9 mouse cellular contexts compared by ENCODE assay signal in the genomic region with DNA sequence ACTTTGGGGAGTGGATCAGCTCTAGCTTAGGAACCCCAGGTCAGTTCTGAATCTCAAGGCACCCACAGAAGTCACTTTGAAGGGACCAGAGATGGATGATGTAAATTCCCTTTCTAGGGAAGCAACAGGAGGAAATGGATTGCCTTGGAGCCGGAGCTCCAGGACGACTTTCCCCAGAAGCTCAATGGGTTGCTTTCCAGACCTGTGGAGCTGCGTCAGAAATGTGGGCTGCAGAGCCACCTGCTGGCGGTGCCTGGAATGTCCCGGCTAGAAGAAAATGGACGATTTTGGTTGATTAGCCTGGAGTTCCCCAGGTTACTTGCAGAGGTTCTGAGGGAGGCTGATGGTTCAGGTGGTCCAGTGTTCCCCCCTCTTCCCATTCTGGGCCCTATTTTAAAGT. TPM values are rescaled to one million over a fixed set of nuclear protein-coding genes. Genes with fewer than 3 reads are reported as not detected.
DNase-seq lines count a peak whose midpoint lies in the region; ATAC-seq and TF ChIP-seq lines count a peak whose summit lies in the region.
"Had no signal": no experiment of that assay in that cellular context is flagged by ENCODE, and none has a peak within 500 bp of the region (broad histone marks: within the 10 kb centered on the region; RNA-seq: fewer than 3 reads in every experiment).

No protein-coding gene starts in this region.

- H3K9ac ChIP-seq in kidney, embryonic 16.5 days (replicated peaks; ENCODE audit: low read length), result peak overlapping the region; percentile 39; the same call in 1 of the 2 replicates
- H3K9ac ChIP-seq in liver, postnatal 0 days (replicated peaks), result no peak overlapping the region
- H3K9ac ChIP-seq: heart, embryonic 13.5 days had no signal

- H3K4me1 ChIP-seq in kidney, embryonic 16.5 days (ENCODE audit: insufficient read depth, low read length), result no peaks in the 10 kb centered on the region; the same call in 1 of the 2 replicates
- no peaks in the 10 kb centered on the region for H3K4me1 ChIP-seq in liver, postnatal 0 days (ENCODE audit: insufficient read depth)

- H3K4me3 ChIP-seq in kidney, embryonic 16.5 days (ENCODE audit: low read length), result no peak overlapping the region
- no peak overlapping the region for H3K4me3 ChIP-seq in liver, postnatal 0 days (ENCODE audit: low read depth, low read length)
- H3K4me3 ChIP-seq: heart, embryonic 13.5 days had no signal

- no peaks in the 10 kb centered on the region for H3K9me3 ChIP-seq in kidney, embryonic 16.5 days (ENCODE audit: low read length)
- H3K9me3 ChIP-seq in liver, postnatal 0 days (ENCODE audit: low read length), result no peaks in the 10 kb centered on the region
- H3K9me3 ChIP-seq: heart, embryonic 13.5 days had no signal

- TF ChIP-seq CTCF in liver, postnatal 0 days (IDR thresholded peaks at IDR 0.05; ENCODE audit: low read depth), result peak; percentile 90

- no peaks in the 10 kb centered on the region for H3K27me3 ChIP-seq in kidney, embryonic 16.5 days (ENCODE audit: insufficient read depth, low read length)
- H3K27me3 ChIP-seq in liver, postnatal 0 days (ENCODE audit: insufficient read depth, low read length), result no peaks in the 10 kb centered on the region
- H3K27me3 ChIP-seq: heart, embryonic 13.5 days had no signal

- peak; percentile 93 for ATAC-seq in CD4-positive, CD25-positive, alpha-beta regulatory T cell, adult 4 months
- peak; percentile 39; the same call in 1 of the 2 replicates for ATAC-seq in kidney, embryonic 16.5 days (ENCODE audit: low FRiP score, low TSS enrichment)
- peak; percentile 58 for ATAC-seq in liver, postnatal 0 days

- no peak overlapping the region for H3K4me2 ChIP-seq in kidney, embryonic 16.5 days (replicated peaks; ENCODE audit: low read depth, low read length)
- H3K4me2 ChIP-seq in liver, postnatal 0 days (ENCODE audit: low read depth, low read length), result no peak overlapping the region
- H3K4me2 ChIP-seq: heart, embryonic 13.5 days had no signal

- H3K27ac ChIP-seq in kidney, embryonic 16.5 days (ENCODE audit: low read length), result no peak overlapping the region
- H3K27ac ChIP-seq in liver, postnatal 0 days (ENCODE audit: low read depth), result no peak overlapping the region
- H3K27ac ChIP-seq: heart, embryonic 13.5 days had no signal

- under 1% methylated on average over 6 of the region's 6 CpGs for WGBS in kidney, embryonic 16.5 days
- 1% methylated on average over 6 of the region's 6 CpGs for WGBS in liver, postnatal 0 days (ENCODE audit: insufficient replicate concordance)

- DNase-seq in adrenal gland, adult 18-20 months (ENCODE audit: low spot score in 2 of 2), result peak; percentile 65 to 70
- DNase-seq in embryo, embryonic 11 days, result peak; percentile 76
- peak; percentile 39 to 65 for DNase-seq in gastrocnemius, postnatal 36 days
- DNase-seq in liver, postnatal 0 days, result peak; percentile 78
- DNase-seq in retina, adult 2 months (ENCODE audit: low read depth, low spot score), result peak; percentile 34
- DNase-seq in thymus, postnatal 4 days, result peak; percentile 75

- H3K36me3 ChIP-seq in kidney, embryonic 16.5 days (ENCODE audit: insufficient read depth, low read length), result 0 out of 2 replicates have a peak, but pooled peaks cover 4% of the 10 kb centered on the region
- H3K36me3 ChIP-seq in liver, postnatal 0 days (replicated peaks; ENCODE audit: insufficient read depth, low read length), result no peaks in the 10 kb centered on the region

- TF ChIP-seq EP300 in liver, postnatal 0 days (IDR thresholded peaks at IDR 0.05; ENCODE audit: low read depth), result no peak

- intact Hi-C loops in gastrocnemius, postnatal 36 days (cut with DNase I), result no loop called here

RNA-seq across cellular contexts. Expression of a gene that starts 27.6 kb away (rescaled TPM):
- under 1 TPM in 1 of 2 experiments, not detected in 1; 0.09 TPM for polyA plus RNA-seq in CD4-positive, CD25-positive, alpha-beta regulatory T cell, adult 4 months (2017; shearing (Covaris generic))
- total RNA-seq in adrenal gland, adult 18-20 months (2021), result 10 to 100 TPM; 14.2 to 19.7 TPM
- total RNA-seq in gastrocnemius, postnatal 36 days (2021), result under 1 TPM in 1 of 2 experiments, not detected in 1; 0.05 TPM
- polyA plus RNA-seq in kidney, embryonic 16.5 days (2015; fragmentation: Nextera tagmentation; extraction: Ambion mirVana), result 3.4 and 8.9 TPM in 2 replicates
- 0.28 and 0.57 TPM in 2 replicates for polyA plus RNA-seq in liver, postnatal 0 days (2015; fragmentation: Nextera tagmentation; extraction: Ambion mirVana)

RNA-seq across cellular contexts. Expression of a gene that starts 41.6 kb away (rescaled TPM):
- 1 to 10 TPM in 1 of 2 experiments, not detected in 1; 1.3 TPM for polyA plus RNA-seq in CD4-positive, CD25-positive, alpha-beta regulatory T cell, adult 4 months (2017; shearing (Covaris generic))
- 10 to 100 TPM; 19.2 to 30.4 TPM for total RNA-seq in adrenal gland, adult 18-20 months (2021)
- 1 to 10 TPM; 4.9 to 8.2 TPM for total RNA-seq in gastrocnemius, postnatal 36 days (2021)
- 31.0 and 34.5 TPM in 2 replicates for polyA plus RNA-seq in kidney, embryonic 16.5 days (2015; fragmentation: Nextera tagmentation; extraction: Ambion mirVana)
- 167 and 193 TPM in 2 replicates for polyA plus RNA-seq in liver, postnatal 0 days (2015; fragmentation: Nextera tagmentation; extraction: Ambion mirVana)

Comparison
In these comparisons a context has a peak if more than half of its experiments do, and no peak if none do; other contexts are left out.
1. ATAC-seq: peak in every context shown above with its lines; median percentile 93 in CD4-positive, CD25-positive, alpha-beta regulatory T cell, adult 4 months; 58 in liver, postnatal 0 days; 39 in kidney, embryonic 16.5 days.
2. RNA of a gene that starts 41.6 kb away (polyA plus RNA-seq): 167 to 193 TPM in liver, postnatal 0 days and 31.0 to 34.5 TPM in kidney, embryonic 16.5 days; 1.3 TPM in CD4-positive, CD25-positive, alpha-beta regulatory T cell, adult 4 months; every median in the first group is over 10 times any median in the second.
3. Peak in every context shown above with its lines, with median percentiles within 50 percentile points of each other: DNase-seq.